Mouse (Mus musculus): ENCODE results near the gene Crxos.

DNA sequence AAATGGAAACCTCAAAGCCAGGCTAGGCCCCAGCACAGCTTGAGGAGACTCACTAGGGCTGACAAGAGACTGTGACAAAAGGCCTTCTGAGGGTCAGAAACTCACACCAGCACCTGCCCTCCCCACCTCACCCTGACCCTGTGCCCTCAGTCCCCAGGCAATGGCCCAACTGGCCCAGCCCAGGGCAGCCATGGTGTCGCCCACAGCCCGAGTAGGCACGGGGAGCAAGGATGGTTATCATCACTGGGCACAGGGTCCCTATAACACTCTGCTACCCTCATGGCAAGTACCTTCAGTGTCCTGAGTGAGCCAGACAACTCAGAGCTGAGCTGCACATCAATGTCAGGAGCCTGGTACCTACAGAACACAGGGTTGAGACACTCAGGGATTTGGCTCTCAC lies 56.2 kb downstream of the Crxos start:
- TF ChIP-seq CTCF (IDR thresholded peaks at IDR 0.05; ENCODE audit: extremely low read depth, insufficient read length, insufficient replicate concordance, low read depth, low read length) (no peak), POLR2A (IDR thresholded peaks at IDR 0.05; ENCODE audit: low read depth, low read length) (no peak)
